ENCODE assay signal across 1 mouse cellular context in genomic region chr10:75273020-75273419, GRCm38 (mm10).
TF ChIP-seq lines count a peak whose summit lies in the region.

No protein-coding gene starts in this region.

TF ChIP-seq in MEL, 35 proteins besides CTCF, POLR2A, EP300 and RAD21 (continued from another document):
- no peak for TF ChIP-seq USF1 (IDR thresholded peaks at IDR 0.05; ENCODE audit: low read depth, low read length)
- TF ChIP-seq UBTF (IDR thresholded peaks at IDR 0.05; ENCODE audit: borderline replicate concordance, insufficient read depth, low read depth, low read length), result no peak
- TF ChIP-seq ELF1 (IDR thresholded peaks at IDR 0.05; ENCODE audit: low read depth, low read length), result no peak
- TF ChIP-seq POLR2AphosphoS2 (IDR thresholded peaks at IDR 0.05; ENCODE audit: low read length), result no peak
- TF ChIP-seq MAX (IDR thresholded peaks at IDR 0.05; ENCODE audit: low read length), result peak; percentile 48; the same call in 1 of the 2 replicates
- TF ChIP-seq TBP (IDR thresholded peaks at IDR 0.05; ENCODE audit: low read depth, low read length), result no peak
- TF ChIP-seq MXI1 (IDR thresholded peaks at IDR 0.05; ENCODE audit: low read depth, low read length), result peak; percentile 65
- TF ChIP-seq USF2 (IDR thresholded peaks at IDR 0.05; ENCODE audit: borderline replicate concordance in 1 of 2, insufficient read depth in 1 of 2, low read depth in 1 of 2, low read length in 2 of 2), result no peak
- 0 out of 2 replicates have a peak, but pooled peaks have one; percentile 17 for TF ChIP-seq HCFC1 (IDR thresholded peaks at IDR 0.05; ENCODE audit: low read depth, low read length)
- TF ChIP-seq E2F4 (IDR thresholded peaks at IDR 0.05; ENCODE audit: borderline replicate concordance, low read depth, low read length), result no peak
- TF ChIP-seq MYC (IDR thresholded peaks at IDR 0.05; ENCODE audit: low read depth, low read length), result peak; percentile 47; the same call in 1 of the 2 replicates
- no peak for TF ChIP-seq POLR2AphosphoS5 (IDR thresholded peaks at IDR 0.05; ENCODE audit: borderline replicate concordance, low read depth, low read length)
- no peak for TF ChIP-seq JUND (IDR thresholded peaks at IDR 0.05; ENCODE audit: low read depth, low read length)
- no peak for TF ChIP-seq ZNF384 (IDR thresholded peaks at IDR 0.05; ENCODE audit: low read depth, low read length)
- TF ChIP-seq RCOR1 (IDR thresholded peaks at IDR 0.05; ENCODE audit: low read depth, low read length), result 0 out of 2 replicates have a peak, but pooled peaks have one; percentile 20
- TF ChIP-seq KAT2A (conservative IDR thresholded peaks at IDR 0.05; ENCODE audit: low read depth, low read length), result no peak
- TF ChIP-seq ETS1 (IDR thresholded peaks at IDR 0.05; ENCODE audit: low read depth, low read length), result peak; percentile 82
- TF ChIP-seq TAL1 (IDR thresholded peaks at IDR 0.05; ENCODE audit: low read length), result peak; percentile 55
- no peak for TF ChIP-seq NRF1 (IDR thresholded peaks at IDR 0.05; ENCODE audit: insufficient read depth, low read depth, low read length, poor library complexity, severe bottlenecking)
